Mouse (Mus musculus) lung, embryonic 14.5 days (tissue): ENCODE measurements around the gene Muc5ac. TPM values are rescaled to one million over a fixed set of nuclear protein-coding genes. Genes with fewer than 3 reads are reported as not detected.

Experiments
- ATAC-seq: fragments of 200-750 bp; cut with Nextera tagmentation; 2 replicates; pipeline ENCODE4 v1.8.0; 2017; ENCODE audit warnings: mild to moderate bottlenecking, moderate TSS enrichment, moderate library complexity; ENCODE audit not compliant: insufficient read depth
- DNase-seq: peaks from one replicate; pipeline ENCODE4 v3.0.0-alpha.2; 2015
- H3K27ac ChIP-seq: fragments of 300-500 bp; sonication (generic); 2 replicates; pipeline ENCODE4 v1.5.1; 2014; ENCODE audit warnings: low read depth, mild to moderate bottlenecking, moderate library complexity
- H3K27me3 ChIP-seq: fragments of 300-500 bp; sonication (generic); 2 replicates; pipeline ENCODE4 v1.6.1; 2014; ENCODE audit warnings: low read length, control low read depth; ENCODE audit not compliant: insufficient read depth
- H3K36me3 ChIP-seq: fragments of 300-500 bp; sonication (generic); 2 replicates; pipeline ENCODE4 v1.6.1; 2014; ENCODE audit warnings: control low read depth; ENCODE audit not compliant: insufficient read depth
- H3K4me1 ChIP-seq: fragments of 300-500 bp; sonication (generic); 2 replicates; pipeline ENCODE4 v1.6.1; 2014; ENCODE audit warnings: antibody characterized with exemption, control low read depth; ENCODE audit not compliant: insufficient read depth
- H3K4me2 ChIP-seq: fragments of 300-500 bp; sonication (generic); 2 replicates; pipeline ENCODE4 v1.6.1; 2014; ENCODE audit warnings: mild to moderate bottlenecking
- H3K4me3 ChIP-seq: fragments of 300-500 bp; sonication (generic); 2 replicates; pipeline ENCODE4 v1.5.1; 2014; ENCODE audit warnings: low read depth, low read length
- H3K9ac ChIP-seq: fragments of 300-500 bp; sonication (generic); 2 replicates; pipeline ENCODE4 v1.6.1; 2014
- H3K9me3 ChIP-seq: fragments of 300-500 bp; sonication (generic); 2 replicates; pipeline ENCODE4 v1.6.1; 2016; ENCODE audit warnings: low read depth, low read length, control low read depth
- CTCF ChIP-seq: IDR thresholded peaks from 2 replicates; pipeline ENCODE4 v1.5.1; 2016; ENCODE audit warnings: antibody characterized with exemption, low read depth
- WGBS: fragments of 180-500 bp; shearing (Covaris S2); extraction: QIAGEN DNeasy Blood & Tissue Kit; methylation state at CpG from one replicate; pipeline ENCODE4 v1.1.7; 2014; 5-methylcytosine and 5-hydroxymethylcytosine counted together
- polyA plus RNA-seq: library from polyadenylated mRNA; unstranded; fragments of >200 nt; fragmentation: Nextera tagmentation; extraction: Ambion mirVana; gene quantifications from 2 replicates; pipeline ENCODE4 v1.2.1, GENCODE M21; 2014

The Muc5ac gene
- polyA plus RNA-seq, 1 experiment from 2014 or later, result 0.28 TPM

- no peaks in the 10 kb centered on the region for H3K36me3 ChIP-seq
- no peak overlapping the region for H3K9ac ChIP-seq
- TF ChIP-seq CTCF, result no peak
- H3K4me2 ChIP-seq, result no peak overlapping the region
- no peak overlapping the region for H3K4me3 ChIP-seq
- H3K9me3 ChIP-seq, result no peaks in the 10 kb centered on the region
- H3K4me1 ChIP-seq, result no peaks in the 10 kb centered on the region
- no peak overlapping the region for H3K27ac ChIP-seq
- WGBS, result 53% methylated on average over 7 of the region's 7 CpGs
- no peaks in the 10 kb centered on the region for H3K27me3 ChIP-seq
- DNase-seq (no peak), ATAC-seq (no peak)
Measured at GRCm38 (mm10) chr7:141835941-141836340, 47.2 kb downstream of the Muc5ac start.

- TF ChIP-seq CTCF, result no peak
- peak; percentile 7 for DNase-seq
- Histone ChIP-seq H3K4me1 (no peaks in the 10 kb centered on the region), H3K27me3 (no peaks in the 10 kb centered on the region), H3K9ac (no peak overlapping the region), H3K36me3 (no peaks in the 10 kb centered on the region), H3K4me3 (no peak overlapping the region), H3K4me2 (no peak overlapping the region), H3K9me3 (no peaks in the 10 kb centered on the region), H3K27ac (no peak overlapping the region)
- 44% methylated on average over 8 of the region's 8 CpGs for WGBS
- ATAC-seq, result no peak
Measured at GRCm38 (mm10) chr7:141836423-141836822, 47.7 kb downstream of the Muc5ac start.

- WGBS, result 51% methylated on average over 5 of the region's 5 CpGs
- no peak for TF ChIP-seq CTCF
- H3K4me2 ChIP-seq, result no peak within 1 kb of the TSS
- H3K36me3 ChIP-seq, result no peaks in the 10 kb centered on the region
- peak; percentile 72 for DNase-seq
- no peak within 1 kb of the TSS for H3K27ac ChIP-seq
- no peaks in the 10 kb centered on the region for H3K9me3 ChIP-seq
- no peak within 1 kb of the TSS for H3K4me3 ChIP-seq
- no peaks in the 10 kb centered on the region for H3K27me3 ChIP-seq
- no peak within 1 kb of the TSS for H3K9ac ChIP-seq
- ATAC-seq, result peak; percentile 81; the same call in 1 of the 2 replicates
- no peaks in the 10 kb centered on the region for H3K4me1 ChIP-seq
Measured at GRCm38 (mm10) chr7:141838779-141839178, 50.0 kb downstream of the Muc5ac start, which contains the start of gene Muc5b. TSS of gene Muc5b (plus strand) at chr7:141839070.

- Histone ChIP-seq H3K4me1 (no peaks in the 10 kb centered on the region), H3K36me3 (no peaks in the 10 kb centered on the region), H3K4me3 (no peak overlapping the region), H3K9ac (no peak overlapping the region), H3K4me2 (no peak overlapping the region), H3K9me3 (no peaks in the 10 kb centered on the region), H3K27me3 (no peaks in the 10 kb centered on the region), H3K27ac (no peak overlapping the region)
- TF ChIP-seq CTCF, result no peak
- DNase-seq, result no peak
- WGBS, result 83% methylated on average over 10 of the region's 10 CpGs
- ATAC-seq, result no peak
Measured at GRCm38 (mm10) chr7:141840354-141840753, 51.6 kb downstream of the Muc5ac start.

- ATAC-seq, result no peak
- no peaks in the 10 kb centered on the region for H3K36me3 ChIP-seq
- no peaks in the 10 kb centered on the region for H3K27me3 ChIP-seq
- WGBS, result 76% methylated on average over 4 of the region's 4 CpGs
- TF ChIP-seq CTCF, result no peak
- no peak overlapping the region for H3K9ac ChIP-seq
- H3K9me3 ChIP-seq, result no peaks in the 10 kb centered on the region
- H3K27ac ChIP-seq, result no peak overlapping the region
- H3K4me1 ChIP-seq, result no peaks in the 10 kb centered on the region
- H3K4me3 ChIP-seq, result no peak overlapping the region
- no peak overlapping the region for H3K4me2 ChIP-seq
- no peak for DNase-seq
Measured at GRCm38 (mm10) chr7:141861046-141861445, 72.3 kb downstream of the Muc5ac start.

Other genes starting within 250 kb of the Muc5ac start
- 33.0 and 35.9 TPM in 2 replicates for gene Chid1, start 249.1 kb upstream of the Muc5ac start, polyA plus RNA-seq
- 63.1 and 67.6 TPM in 2 replicates for gene Ap2a2, start 226.8 kb upstream of the Muc5ac start, polyA plus RNA-seq
- gene Muc6, start 133.7 kb upstream of the Muc5ac start, polyA plus RNA-seq, result 0.18 and 0.32 TPM in 2 replicates
- gene Muc2, start 98.6 kb upstream of the Muc5ac start, polyA plus RNA-seq, result 0.09 TPM in 1 of 2 replicates, not detected in the other
- 0.07 and 0.15 TPM in 2 replicates for gene Muc5b, start 50.1 kb downstream of the Muc5ac start, polyA plus RNA-seq
- gene Tollip, start 129.5 kb downstream of the Muc5ac start, polyA plus RNA-seq, result 50.3 and 54.5 TPM in 2 replicates
- gene Brsk2, start 160.8 kb downstream of the Muc5ac start, polyA plus RNA-seq, result 0.81 and 0.88 TPM in 2 replicates